Mouse (Mus musculus): ENCODE data around the gene Tesk1.

GRCm38 (mm10) chr4:43490801-43491200 is 49.1 kb downstream of the Tesk1 start:
- TF ChIP-seq CTCF (conservative IDR thresholded peaks at IDR 0.05; ENCODE audit: insufficient read depth, insufficient read length, low read depth, low read length) = no peak
- TF ChIP-seq POLR2A (IDR thresholded peaks at IDR 0.05; ENCODE audit: low read depth, low read length) = no peak

Measured in kidney, adult 2 months (tissue).